Mouse (Mus musculus): ENCODE results near the gene Sdc3.

Gene Sdc3

GRCm38 (mm10) chr4:130828851-130829673 lies 36.7 kb downstream of the Sdc3 start:
- peak; percentile 71 for DNase-seq (ENCODE audit: low spot score)

- no peak for DNase-seq (ENCODE audit: low spot score)
Measured at GRCm38 (mm10) chr4:130834122-130834521, 41.8 kb downstream of the Sdc3 start.

GRCm38 (mm10) chr4:130835550-130835949 lies 43.2 kb downstream of the Sdc3 start:
- DNase-seq (ENCODE audit: low spot score), result no peak

- no peak for DNase-seq (ENCODE audit: low spot score)
Measured at GRCm38 (mm10) chr4:130836281-130837061, 44.1 kb downstream of the Sdc3 start.

- DNase-seq (ENCODE audit: low spot score), result no peak
Measured at GRCm38 (mm10) chr4:130838585-130838984, 46.2 kb downstream of the Sdc3 start.

GRCm38 (mm10) chr4:130841107-130841840 lies 48.9 kb downstream of the Sdc3 start:
- no peak for DNase-seq (ENCODE audit: low spot score)

- DNase-seq (ENCODE audit: low spot score), result no peak
Measured at GRCm38 (mm10) chr4:130848814-130849213, 56.5 kb downstream of the Sdc3 start.

- no peak for DNase-seq (ENCODE audit: low spot score)
Measured at GRCm38 (mm10) chr4:130857661-130858060, 65.3 kb downstream of the Sdc3 start.

- DNase-seq (ENCODE audit: low spot score), result no peak
Measured at GRCm38 (mm10) chr4:130858880-130859279, 66.5 kb downstream of the Sdc3 start.

- no peak for DNase-seq (ENCODE audit: low spot score)
Measured at GRCm38 (mm10) chr4:130859467-130859866, 67.1 kb downstream of the Sdc3 start.

- no peak for DNase-seq (ENCODE audit: low spot score)
Measured at GRCm38 (mm10) chr4:130860902-130861652, 68.7 kb downstream of the Sdc3 start.

- peak; percentile 58 for DNase-seq (ENCODE audit: low spot score)
Measured at GRCm38 (mm10) chr4:130861653-130862208, 69.4 kb downstream of the Sdc3 start.

- no peak for DNase-seq (ENCODE audit: low spot score)
Measured at GRCm38 (mm10) chr4:130862538-130862937, 70.2 kb downstream of the Sdc3 start.

GRCm38 (mm10) chr4:130865460-130865859 lies 73.1 kb downstream of the Sdc3 start:
- DNase-seq (ENCODE audit: low spot score), result no peak

- DNase-seq (ENCODE audit: low spot score), result no peak
Measured at GRCm38 (mm10) chr4:130865901-130866371, 73.6 kb downstream of the Sdc3 start.

- no peak for DNase-seq (ENCODE audit: low spot score)
Measured at GRCm38 (mm10) chr4:130867940-130868339, 75.6 kb downstream of the Sdc3 start.

- DNase-seq (ENCODE audit: low spot score), result no peak
Measured at GRCm38 (mm10) chr4:130868803-130869202, 76.5 kb downstream of the Sdc3 start.

- DNase-seq (ENCODE audit: low spot score), result no peak
Measured at GRCm38 (mm10) chr4:130872414-130872813, 80.1 kb downstream of the Sdc3 start.

- DNase-seq (ENCODE audit: low spot score), result no peak
Measured at GRCm38 (mm10) chr4:130873440-130873839, 81.1 kb downstream of the Sdc3 start.

- DNase-seq (ENCODE audit: low spot score), result peak; percentile 58
Measured at GRCm38 (mm10) chr4:130874601-130875000, 82.3 kb downstream of the Sdc3 start.

Measured in testis, postnatal 14 days (tissue).